Mouse (Mus musculus) hindbrain, embryonic 12.5 days (tissue): ENCODE measurements at regions not wholly inside any gene's neighbourhood (a gene's known extent, or its start where the extent isn't known, plus 50 kb on each side); places are given as distances from the start of the nearest gene placed in this dataset.
A peak's percentile ranks its signal among the peaks of the same experiment; 100 is the strongest.

ENCODE experiments used
- ATAC-seq: fragments of 200-750 bp; cut with Nextera tagmentation; 2 replicates; pipeline ENCODE4 v1.8.0; 2017; ENCODE audit warnings: moderate TSS enrichment; ENCODE audit not compliant: low FRiP score
- H3K27ac ChIP-seq: fragments of 300-500 bp; sonication (generic); 2 replicates; pipeline ENCODE4 v1.5.1; 2016; ENCODE audit warnings: mild to moderate bottlenecking
- H3K27me3 ChIP-seq: fragments of 300-500 bp; sonication (generic); 2 replicates; pipeline ENCODE4 v1.6.1; 2016; ENCODE audit warnings: mild to moderate bottlenecking
- H3K36me3 ChIP-seq: fragments of 300-500 bp; sonication (generic); 2 replicates; pipeline ENCODE4 v1.6.1; 2016; ENCODE audit warnings: mild to moderate bottlenecking
- H3K4me1 ChIP-seq: fragments of 300-500 bp; sonication (generic); 2 replicates; pipeline ENCODE4 v1.6.1; 2016
- H3K4me2 ChIP-seq: fragments of 300-500 bp; sonication (generic); replicated peaks from 2 replicates; pipeline ENCODE4 v1.6.1; 2016; ENCODE audit warnings: mild to moderate bottlenecking
- H3K4me3 ChIP-seq: fragments of 300-500 bp; sonication (generic); 2 replicates; pipeline ENCODE4 v1.5.1; 2016; ENCODE audit warnings: mild to moderate bottlenecking
- H3K9ac ChIP-seq: fragments of 300-500 bp; sonication (generic); 2 replicates; pipeline ENCODE4 v1.6.1; 2016; ENCODE audit warnings: mild to moderate bottlenecking, moderate library complexity
- H3K9me3 ChIP-seq: fragments of 300-500 bp; sonication (generic); replicated peaks from 2 replicates; pipeline ENCODE4 v1.6.1; 2016; ENCODE audit warnings: mild to moderate bottlenecking
- WGBS: fragments of 180-500 bp; shearing (Covaris S2); methylation state at CpG from one replicate; pipeline ENCODE4 v1.1.7; 2016; 5-methylcytosine and 5-hydroxymethylcytosine counted together

DNA sequence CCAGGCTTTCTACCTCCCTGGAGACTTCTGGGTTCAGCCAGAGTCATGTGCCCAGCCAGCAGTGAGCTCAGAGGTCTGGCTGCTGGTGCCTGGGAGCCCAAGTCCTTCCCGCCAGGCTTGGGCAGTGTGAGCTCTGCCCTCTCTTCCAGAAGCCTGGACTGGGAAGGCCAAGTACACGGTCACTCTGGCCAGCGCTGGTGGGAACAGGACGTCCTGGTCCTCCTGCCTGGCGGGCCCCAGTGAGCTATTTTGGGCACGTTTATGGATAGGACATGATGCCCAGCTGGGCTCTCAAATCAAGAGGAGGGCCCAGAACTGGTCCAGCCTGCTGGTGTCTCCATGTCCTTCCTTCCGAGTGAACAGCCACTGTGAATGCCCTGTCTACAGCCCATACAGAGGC, 87.3 kb upstream of the Ptpn1 start:
- Histone ChIP-seq H3K9ac (no peak overlapping the region), H3K4me2 (no peak overlapping the region), H3K9me3 (no peaks in the 10 kb centered on the region), H3K4me1 (peaks cover 14% of the 10 kb centered on the region), H3K27ac (no peak overlapping the region), H3K36me3 (no peaks in the 10 kb centered on the region), H3K27me3 (0 out of 2 replicates have a peak, but pooled peaks cover 6% of the 10 kb centered on the region), H3K4me3 (no peak overlapping the region)
- WGBS = 81% methylated on average over 7 of the region's 7 CpGs
- no peak for ATAC-seq

DNA sequence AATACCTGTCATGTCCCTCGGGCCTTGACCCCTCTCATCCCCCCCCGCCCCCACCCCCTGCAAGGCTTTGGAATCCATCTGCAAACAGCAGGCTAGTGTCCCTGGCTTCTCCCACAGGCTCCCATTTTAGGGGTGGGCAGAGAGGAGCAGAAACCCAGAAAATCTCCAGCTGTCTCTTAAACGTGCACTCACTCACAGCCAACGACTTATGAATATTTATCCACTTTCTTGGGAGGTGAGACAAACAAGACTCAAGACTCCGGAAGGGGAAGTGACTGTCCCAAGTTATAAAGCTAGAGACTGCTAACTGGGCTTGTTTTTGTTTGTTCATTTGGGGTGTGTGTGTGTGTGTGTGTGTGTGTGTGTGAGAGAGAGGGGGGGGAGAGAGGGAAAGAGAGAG, 87.9 kb upstream of the Ptpn1 start:
- 57% methylated on average over 5 of the region's 5 CpGs for WGBS

DNA sequence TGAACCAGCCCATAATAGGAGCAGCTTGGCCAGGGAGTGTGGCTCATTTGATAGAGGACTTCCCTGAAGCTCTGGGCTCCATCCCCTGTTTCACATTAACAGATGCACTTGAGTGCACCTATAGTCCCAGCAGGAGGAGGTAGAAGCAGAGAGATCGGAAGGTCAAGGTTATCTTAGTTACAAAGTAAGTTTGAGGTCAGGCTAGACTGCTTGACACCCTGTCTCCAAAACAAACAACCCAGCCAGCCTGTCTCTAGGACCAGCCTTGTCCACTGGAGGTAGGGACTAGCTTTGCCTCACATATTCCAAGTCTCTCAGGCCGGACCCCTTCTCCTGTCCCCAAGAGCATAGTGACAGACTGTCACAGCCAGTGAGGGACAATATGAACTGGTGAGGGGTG, 88.9 kb upstream of the Ptpn1 start:
- 72% methylated on average over 2 of the region's 2 CpGs for WGBS
- Histone ChIP-seq H3K27ac (no peak overlapping the region), H3K4me3 (no peak overlapping the region), H3K9me3 (no peaks in the 10 kb centered on the region), H3K36me3 (no peaks in the 10 kb centered on the region), H3K9ac (no peak overlapping the region), H3K4me1 (peaks cover 14% of the 10 kb centered on the region), H3K4me2 (no peak overlapping the region), H3K27me3 (0 out of 2 replicates have a peak, but pooled peaks cover 6% of the 10 kb centered on the region)
- ATAC-seq = no peak

More for the DNA sequence above, 87.9 kb upstream of the Ptpn1 start:
- no peaks in the 10 kb centered on the region for H3K9me3 ChIP-seq
- no peak overlapping the region for H3K4me2 ChIP-seq
- ATAC-seq = no peak
- H3K9ac ChIP-seq = no peak overlapping the region
- no peak overlapping the region for H3K4me3 ChIP-seq
- 0 out of 2 replicates have a peak, but pooled peaks cover 6% of the 10 kb centered on the region for H3K27me3 ChIP-seq
- peaks cover 14% of the 10 kb centered on the region for H3K4me1 ChIP-seq
- H3K27ac ChIP-seq = no peak overlapping the region
- H3K36me3 ChIP-seq = no peaks in the 10 kb centered on the region

DNA sequence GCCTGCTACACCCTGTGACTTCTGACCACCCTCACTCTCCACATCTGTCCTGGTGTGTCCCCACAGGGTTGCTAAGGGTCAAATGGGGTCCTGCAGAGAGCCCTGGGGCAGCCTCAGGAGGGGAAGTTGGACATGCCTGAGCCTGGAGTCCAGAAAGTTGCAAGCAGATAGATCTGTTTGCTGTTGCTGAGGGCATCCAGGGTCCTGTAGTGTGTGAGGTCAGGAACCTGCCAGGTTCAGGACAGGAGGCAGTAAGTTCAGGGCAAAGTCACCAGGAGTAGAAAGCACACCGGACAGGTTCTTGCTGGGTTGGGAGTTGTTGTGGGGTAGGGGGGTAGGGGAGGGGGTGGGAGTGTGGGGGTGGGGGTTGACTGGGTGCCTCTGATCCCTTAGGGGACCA, 89.4 kb upstream of the Ptpn1 start:
- Histone ChIP-seq H3K4me1 (peaks cover 14% of the 10 kb centered on the region), H3K36me3 (no peaks in the 10 kb centered on the region), H3K9ac (no peak overlapping the region), H3K27ac (no peak overlapping the region), H3K4me3 (no peak overlapping the region), H3K4me2 (no peak overlapping the region), H3K9me3 (no peaks in the 10 kb centered on the region), H3K27me3 (0 out of 2 replicates have a peak, but pooled peaks cover 6% of the 10 kb centered on the region)
- no peak for ATAC-seq
- 81% methylated on average over 1 of the region's 1 CpGs for WGBS

DNA sequence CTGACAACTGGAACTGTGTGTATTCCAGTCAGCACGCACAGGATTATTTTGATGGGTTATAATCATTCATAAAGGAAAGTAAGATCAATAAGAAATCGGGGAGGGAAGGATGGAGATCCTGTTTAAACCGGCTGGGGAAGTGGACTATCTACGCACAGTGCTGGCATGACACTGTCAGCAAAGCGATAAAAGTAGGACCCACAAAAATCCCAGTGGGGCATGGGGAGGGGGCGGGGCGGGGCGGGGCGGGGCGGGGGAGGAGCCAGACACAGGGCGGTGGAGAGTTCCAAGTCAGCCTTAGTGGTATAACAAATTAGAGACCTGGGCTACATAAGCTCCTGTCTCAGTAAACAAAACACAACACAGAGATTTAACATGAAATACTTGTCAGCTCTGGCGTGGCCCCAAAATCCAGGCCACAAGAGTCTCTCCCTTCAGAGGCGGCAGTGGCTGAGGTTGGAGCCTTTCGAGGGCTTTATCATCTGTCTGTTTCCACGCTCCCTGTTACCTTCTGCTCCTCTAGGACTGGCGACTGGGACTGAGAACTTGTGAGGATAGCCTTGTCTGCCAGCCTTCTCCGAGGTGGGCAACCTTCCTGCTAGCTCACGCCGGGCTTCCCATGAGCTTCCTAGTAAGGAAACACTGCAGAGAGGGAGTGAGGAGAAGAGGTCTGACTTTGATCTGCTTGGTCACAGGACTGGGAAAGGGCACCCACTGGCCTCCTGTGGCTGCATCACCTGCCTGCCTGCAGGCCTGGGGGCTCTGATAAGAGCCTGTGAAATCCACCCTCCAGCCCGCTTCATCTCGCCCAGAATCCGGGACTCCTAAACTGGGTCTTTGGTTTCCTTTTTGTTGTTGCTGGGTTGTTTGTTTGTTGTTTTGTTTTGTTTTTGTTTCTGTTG, 90.3 kb upstream of the Ptpn1 start:
- peaks cover 14% of the 10 kb centered on the region for H3K4me1 ChIP-seq
- no peak overlapping the region for H3K9ac ChIP-seq
- no peaks in the 10 kb centered on the region for H3K9me3 ChIP-seq
- H3K4me2 ChIP-seq = no peak overlapping the region
- H3K36me3 ChIP-seq = no peaks in the 10 kb centered on the region
- ATAC-seq = no peak
- WGBS = 46% methylated on average over 17 of the region's 22 CpGs
- H3K27me3 ChIP-seq = 0 out of 2 replicates have a peak, but pooled peaks cover 6% of the 10 kb centered on the region
- no peak overlapping the region for H3K27ac ChIP-seq
- H3K4me3 ChIP-seq = no peak overlapping the region

DNA sequence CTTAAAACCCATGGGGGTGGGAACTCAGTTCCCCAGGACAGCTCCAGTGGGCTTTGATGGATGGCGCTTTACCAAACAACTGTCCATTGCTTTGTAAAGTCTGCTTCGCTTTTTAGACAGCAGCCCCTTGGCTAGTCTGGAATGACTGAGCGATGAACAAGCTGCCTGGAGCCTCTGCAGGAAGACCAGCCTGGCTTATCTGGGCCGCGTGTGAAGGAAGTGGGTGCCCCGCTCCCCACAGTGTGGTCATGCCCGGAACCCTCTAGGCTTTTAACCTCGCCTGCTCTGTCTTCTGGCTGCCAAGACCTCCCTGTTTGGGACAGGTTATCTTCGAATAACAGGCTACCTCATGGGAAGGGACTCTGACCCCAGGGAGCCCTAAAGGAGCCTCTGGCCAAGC, 91.5 kb upstream of the Ptpn1 start:
- WGBS = 76% methylated on average over 9 of the region's 9 CpGs
- Histone ChIP-seq H3K9me3 (no peaks in the 10 kb centered on the region), H3K27ac (no peak overlapping the region), H3K9ac (no peak overlapping the region), H3K4me1 (peaks cover 14% of the 10 kb centered on the region), H3K36me3 (no peaks in the 10 kb centered on the region), H3K4me2 (no peak overlapping the region), H3K27me3 (0 out of 2 replicates have a peak, but pooled peaks cover 6% of the 10 kb centered on the region), H3K4me3 (no peak overlapping the region)
- ATAC-seq = no peak

DNA sequence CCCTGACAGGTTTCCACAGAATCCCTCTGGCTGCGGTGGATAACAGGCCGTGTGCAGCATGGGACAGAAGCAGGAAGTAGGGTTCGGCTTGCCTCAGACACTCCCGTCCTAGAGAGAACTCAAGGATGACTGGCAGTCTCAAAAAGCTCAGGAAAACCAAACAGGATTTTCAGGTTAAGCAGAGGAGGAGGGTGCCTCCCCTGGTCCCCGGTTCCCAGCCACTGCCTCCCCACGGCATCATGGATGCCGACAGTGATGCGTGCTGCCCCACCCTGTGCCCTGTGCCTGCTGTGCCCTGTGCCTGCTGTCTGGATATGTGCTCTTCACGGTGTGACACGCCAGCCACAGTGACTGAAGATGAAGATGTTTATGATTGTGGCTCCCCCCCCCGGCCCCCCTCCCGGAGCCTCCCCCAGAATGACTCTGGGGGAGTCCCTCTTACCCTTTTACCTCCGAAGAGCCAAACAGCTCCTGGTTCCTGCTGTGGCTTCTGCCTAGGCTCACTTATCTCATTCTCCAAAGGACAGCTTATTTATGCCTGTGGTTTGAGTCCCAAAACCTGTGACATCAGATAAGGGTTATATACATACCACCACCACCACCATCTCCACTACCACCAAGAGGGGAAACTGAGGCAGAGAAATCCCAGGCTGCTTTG, 92.4 kb upstream of the Ptpn1 start:
- Histone ChIP-seq H3K27me3 (0 out of 2 replicates have a peak, but pooled peaks cover 6% of the 10 kb centered on the region), H3K9me3 (no peaks in the 10 kb centered on the region), H3K27ac (no peak overlapping the region), H3K4me2 (no peak overlapping the region), H3K4me3 (no peak overlapping the region), H3K4me1 (peaks cover 14% of the 10 kb centered on the region), H3K36me3 (no peaks in the 10 kb centered on the region), H3K9ac (no peak overlapping the region)
- no peak for ATAC-seq
- 76% methylated on average over 13 of the region's 13 CpGs for WGBS

DNA sequence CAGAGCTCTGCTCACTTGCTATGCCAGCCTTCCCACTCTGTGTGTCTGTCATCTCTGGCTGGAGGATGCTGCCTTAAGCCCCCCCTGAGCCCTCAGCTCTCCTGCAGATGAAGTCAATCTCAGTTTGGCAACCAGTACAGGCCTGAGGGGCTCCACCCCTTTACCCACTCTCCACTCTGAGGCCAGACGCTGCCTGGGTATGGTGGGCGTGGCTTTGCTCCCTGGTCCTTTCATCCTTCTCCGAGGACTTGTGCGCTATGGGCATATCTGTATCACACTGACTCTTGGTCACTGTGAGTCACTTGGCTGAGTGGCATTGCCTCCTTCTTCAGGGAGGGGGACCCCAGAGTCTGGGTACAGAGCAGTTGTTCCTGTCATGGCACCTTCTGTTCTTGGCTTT, 94.3 kb upstream of the Ptpn1 start:
- no peak overlapping the region for H3K4me2 ChIP-seq
- H3K27me3 ChIP-seq = 0 out of 2 replicates have a peak, but pooled peaks cover 6% of the 10 kb centered on the region
- ATAC-seq = no peak
- H3K27ac ChIP-seq = no peak overlapping the region
- no peaks in the 10 kb centered on the region for H3K36me3 ChIP-seq
- H3K4me1 ChIP-seq = peaks cover 19% of the 10 kb centered on the region
- 56% methylated on average over 4 of the region's 4 CpGs for whole genome bisulfite sequencing
- H3K9me3 ChIP-seq = no peaks in the 10 kb centered on the region
- H3K9ac ChIP-seq = no peak overlapping the region
- no peak overlapping the region for H3K4me3 ChIP-seq

DNA sequence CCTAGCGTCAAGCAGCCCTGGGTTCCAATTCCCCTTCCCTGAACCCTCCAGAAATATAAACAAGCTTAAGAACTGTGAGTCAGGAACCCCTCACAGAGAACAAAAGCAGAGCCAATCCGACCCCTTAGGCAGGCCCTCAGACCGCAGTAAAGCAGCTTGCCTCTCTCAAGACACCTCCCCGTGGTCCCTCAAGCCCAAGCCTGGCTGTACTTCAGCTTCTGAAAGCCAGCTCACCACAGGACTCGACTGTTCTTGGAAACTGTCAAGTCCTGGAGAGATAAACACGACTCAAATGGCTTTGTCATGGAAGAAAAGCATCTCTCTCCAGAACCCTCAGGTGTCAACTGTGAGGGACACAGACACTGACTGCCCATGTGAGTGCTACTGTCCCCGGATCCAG, 95.2 kb upstream of the Ptpn1 start:
- Histone ChIP-seq H3K36me3 (no peaks in the 10 kb centered on the region), H3K27me3 (0 out of 2 replicates have a peak, but pooled peaks cover under 1% of the 10 kb centered on the region), H3K9ac (no peak overlapping the region), H3K27ac (no peak overlapping the region), H3K4me2 (no peak overlapping the region), H3K4me1 (peaks cover 9% of the 10 kb centered on the region), H3K4me3 (no peak overlapping the region), H3K9me3 (no peaks in the 10 kb centered on the region)
- ATAC-seq = no peak
- WGBS = 47% methylated on average over 7 of the region's 7 CpGs

DNA sequence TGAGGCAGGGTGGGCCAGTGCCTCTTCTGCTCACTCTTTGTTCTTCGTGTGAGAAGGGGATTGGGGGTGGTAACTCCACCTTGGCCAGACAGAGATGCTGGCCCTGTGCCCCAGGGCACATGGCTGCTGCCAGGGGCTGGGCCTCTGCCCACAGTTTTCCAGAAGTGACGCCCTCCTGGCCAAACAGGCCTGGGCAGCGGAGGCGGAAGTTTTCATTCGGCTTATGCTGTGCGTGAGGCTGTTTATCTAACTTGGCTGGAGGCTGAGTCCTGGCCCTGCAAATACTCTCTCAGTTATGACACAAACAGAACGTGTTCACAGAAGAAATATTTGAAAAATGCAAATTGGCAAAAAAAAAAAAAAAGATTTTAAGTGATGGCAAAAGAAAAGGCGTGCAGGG, 97.3 kb upstream of the Ptpn1 start:
- Histone ChIP-seq H3K9me3 (no peaks in the 10 kb centered on the region), H3K4me3 (no peak overlapping the region), H3K4me2 (no peak overlapping the region), H3K4me1 (peaks cover 9% of the 10 kb centered on the region), H3K36me3 (no peaks in the 10 kb centered on the region), H3K27me3 (no peaks in the 10 kb centered on the region), H3K27ac (no peak overlapping the region), H3K9ac (no peak overlapping the region)
- ATAC-seq = no peak
- 83% methylated on average over 8 of the region's 8 CpGs for WGBS

DNA sequence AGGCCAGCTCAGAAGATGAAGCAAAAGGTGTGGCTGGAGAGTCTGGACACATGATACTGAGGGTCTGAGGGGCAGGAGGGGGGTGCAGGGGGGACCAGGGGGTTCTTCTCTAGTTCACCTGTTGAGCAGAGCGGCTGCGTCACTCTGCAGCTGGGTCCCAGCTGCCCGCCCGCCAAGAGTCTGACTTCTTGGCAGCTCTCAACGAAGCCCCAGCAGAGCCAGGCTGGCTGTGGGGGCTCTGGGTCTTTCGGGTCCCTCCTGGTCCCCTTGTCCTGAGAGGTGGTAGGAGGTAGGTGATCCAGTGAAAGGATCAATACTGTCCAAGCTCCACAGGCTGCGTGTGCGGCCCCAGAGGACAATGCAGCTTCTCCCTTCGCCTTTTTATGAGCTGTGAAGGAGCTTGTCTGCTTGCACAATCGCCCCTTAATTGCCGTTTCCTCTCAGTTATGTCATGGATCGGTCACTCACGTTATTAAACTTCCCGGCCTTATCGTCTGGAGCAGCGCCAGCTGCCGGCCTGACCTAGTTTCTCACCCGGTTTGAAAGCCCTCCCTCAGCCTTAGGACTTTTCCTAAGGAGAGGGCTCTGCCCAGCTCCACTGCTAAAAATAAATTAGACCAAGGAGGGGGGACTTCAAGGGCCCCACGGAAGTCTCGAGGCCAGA, 98.4 kb upstream of the Ptpn1 start:
- Histone ChIP-seq H3K9me3 (no peaks in the 10 kb centered on the region), H3K27me3 (no peaks in the 10 kb centered on the region), H3K9ac (peak overlapping the region; percentile 41), H3K4me2 (no peak overlapping the region), H3K4me3 (no peak overlapping the region), H3K4me1 (peaks cover 9% of the 10 kb centered on the region), H3K27ac (no peak overlapping the region), H3K36me3 (no peaks in the 10 kb centered on the region)
- no peak for ATAC-seq
- WGBS = 37% methylated on average over 20 of the region's 20 CpGs
